Mouse (Mus musculus): ENCODE measurements around the gene Pik3ca. TPM values are rescaled to one million over a fixed set of nuclear protein-coding genes. Genes with fewer than 3 reads are reported as not detected.

The Pik3ca gene
- polyA plus RNA-seq, 1 experiment from 2014 or later = 5.9 TPM

- Histone ChIP-seq H3K27ac (ENCODE audit: low read depth, low read length) (no peak overlapping the region), H3K4me1 (replicated peaks; ENCODE audit: control insufficient read depth, insufficient read depth, low read length) (peaks cover 11% of the 10 kb centered on the region), H3K9me3 (ENCODE audit: control insufficient read depth) (no peaks in the 10 kb centered on the region), H3K9ac (ENCODE audit: low read depth, low read length) (no peak overlapping the region), H3K27me3 (replicated peaks; ENCODE audit: control insufficient read depth, insufficient read depth, low read length) (no peaks in the 10 kb centered on the region), H3K4me3 (ENCODE audit: low read depth, low read length) (no peak overlapping the region), H3K36me3 (ENCODE audit: control insufficient read depth, insufficient read depth) (no peaks in the 10 kb centered on the region), H3K4me2 (replicated peaks; ENCODE audit: low read depth) (no peak overlapping the region)
- TF ChIP-seq CTCF (IDR thresholded peaks at IDR 0.05; ENCODE audit: low read depth) = no peak
- WGBS = 36% methylated on average over 4 of the region's 4 CpGs
- ATAC-seq = no peak
Observed at GRCm38 (mm10) chr3:32399381-32399780, 1.9 kb downstream of the Pik3ca start.

- no peak overlapping the region for H3K4me2 ChIP-seq (replicated peaks; ENCODE audit: low read depth)
- H3K27me3 ChIP-seq (replicated peaks; ENCODE audit: control insufficient read depth, insufficient read depth, low read length) = no peaks in the 10 kb centered on the region
- no peak for TF ChIP-seq CTCF (IDR thresholded peaks at IDR 0.05; ENCODE audit: low read depth)
- no peaks in the 10 kb centered on the region for H3K36me3 ChIP-seq (ENCODE audit: control insufficient read depth, insufficient read depth)
- no peak overlapping the region for H3K4me3 ChIP-seq (ENCODE audit: low read depth, low read length)
- 60% methylated on average over 2 of the region's 2 CpGs for WGBS
- no peak overlapping the region for H3K9ac ChIP-seq (ENCODE audit: low read depth, low read length)
- peaks cover 11% of the 10 kb centered on the region for H3K4me1 ChIP-seq (replicated peaks; ENCODE audit: control insufficient read depth, insufficient read depth, low read length)
- H3K9me3 ChIP-seq (ENCODE audit: control insufficient read depth) = no peaks in the 10 kb centered on the region
- no peak overlapping the region for H3K27ac ChIP-seq (ENCODE audit: low read depth, low read length)
- ATAC-seq = no peak
Observed at GRCm38 (mm10) chr3:32399931-32400330, 2.5 kb downstream of the Pik3ca start.

GRCm38 (mm10) chr3:32401591-32401990 lies 4.1 kb downstream of the Pik3ca start:
- peaks cover 11% of the 10 kb centered on the region for H3K4me1 ChIP-seq (replicated peaks; ENCODE audit: control insufficient read depth, insufficient read depth, low read length)
- H3K36me3 ChIP-seq (ENCODE audit: control insufficient read depth, insufficient read depth) = no peaks in the 10 kb centered on the region
- H3K4me3 ChIP-seq (ENCODE audit: low read depth, low read length) = no peak overlapping the region
- no peak for ATAC-seq
- H3K9ac ChIP-seq (ENCODE audit: low read depth, low read length) = no peak overlapping the region
- 0 out of 2 replicates have a peak overlapping the region, but pooled peaks have one; percentile 13 for H3K4me2 ChIP-seq (replicated peaks; ENCODE audit: low read depth)
- 54% methylated on average over 3 of the region's 3 CpGs for WGBS
- H3K27me3 ChIP-seq (replicated peaks; ENCODE audit: control insufficient read depth, insufficient read depth, low read length) = no peaks in the 10 kb centered on the region
- no peak overlapping the region for H3K27ac ChIP-seq (ENCODE audit: low read depth, low read length)
- no peaks in the 10 kb centered on the region for H3K9me3 ChIP-seq (ENCODE audit: control insufficient read depth)
- TF ChIP-seq CTCF (IDR thresholded peaks at IDR 0.05; ENCODE audit: low read depth) = no peak

- WGBS = 73% methylated on average over 7 of the region's 7 CpGs
- no peak overlapping the region for H3K4me3 ChIP-seq (ENCODE audit: low read depth, low read length)
- H3K27me3 ChIP-seq (replicated peaks; ENCODE audit: control insufficient read depth, insufficient read depth, low read length) = no peaks in the 10 kb centered on the region
- H3K27ac ChIP-seq (ENCODE audit: low read depth, low read length) = no peak overlapping the region
- H3K4me1 ChIP-seq (replicated peaks; ENCODE audit: control insufficient read depth, insufficient read depth, low read length) = peaks cover 11% of the 10 kb centered on the region
- ATAC-seq = no peak
- H3K9ac ChIP-seq (ENCODE audit: low read depth, low read length) = no peak overlapping the region
- TF ChIP-seq CTCF (IDR thresholded peaks at IDR 0.05; ENCODE audit: low read depth) = no peak
- H3K36me3 ChIP-seq (ENCODE audit: control insufficient read depth, insufficient read depth) = no peaks in the 10 kb centered on the region
- H3K9me3 ChIP-seq (ENCODE audit: control insufficient read depth) = no peaks in the 10 kb centered on the region
- no peak overlapping the region for H3K4me2 ChIP-seq (replicated peaks; ENCODE audit: low read depth)
Observed at GRCm38 (mm10) chr3:32402990-32403885, 5.8 kb downstream of the Pik3ca start.

GRCm38 (mm10) chr3:32405699-32406098 lies 8.2 kb downstream of the Pik3ca start:
- H3K27ac ChIP-seq (ENCODE audit: low read depth, low read length) = no peak overlapping the region
- no peak for TF ChIP-seq CTCF (IDR thresholded peaks at IDR 0.05; ENCODE audit: low read depth)
- no peak overlapping the region for H3K4me2 ChIP-seq (replicated peaks; ENCODE audit: low read depth)
- no peaks in the 10 kb centered on the region for H3K9me3 ChIP-seq (ENCODE audit: control insufficient read depth)
- no peak overlapping the region for H3K4me3 ChIP-seq (ENCODE audit: low read depth, low read length)
- ATAC-seq = no peak
- H3K9ac ChIP-seq (ENCODE audit: low read depth, low read length) = no peak overlapping the region
- no peaks in the 10 kb centered on the region for H3K27me3 ChIP-seq (replicated peaks; ENCODE audit: control insufficient read depth, insufficient read depth, low read length)
- 76% methylated on average over 1 of the region's 1 CpGs for WGBS
- H3K36me3 ChIP-seq (ENCODE audit: control insufficient read depth, insufficient read depth) = no peaks in the 10 kb centered on the region
- H3K4me1 ChIP-seq (replicated peaks; ENCODE audit: control insufficient read depth, insufficient read depth, low read length) = 0 out of 2 replicates have a peak, but pooled peaks cover 3% of the 10 kb centered on the region

- no peak overlapping the region for H3K4me2 ChIP-seq (replicated peaks; ENCODE audit: low read depth)
- H3K27ac ChIP-seq (ENCODE audit: low read depth, low read length) = no peak overlapping the region
- H3K27me3 ChIP-seq (replicated peaks; ENCODE audit: control insufficient read depth, insufficient read depth, low read length) = no peaks in the 10 kb centered on the region
- no peak overlapping the region for H3K4me3 ChIP-seq (ENCODE audit: low read depth, low read length)
- no peak for TF ChIP-seq CTCF (IDR thresholded peaks at IDR 0.05; ENCODE audit: low read depth)
- 0 out of 2 replicates have a peak, but pooled peaks cover 3% of the 10 kb centered on the region for H3K4me1 ChIP-seq (replicated peaks; ENCODE audit: control insufficient read depth, insufficient read depth, low read length)
- no peak overlapping the region for H3K9ac ChIP-seq (ENCODE audit: low read depth, low read length)
- 80% methylated on average over 6 of the region's 6 CpGs for WGBS
- no peaks in the 10 kb centered on the region for H3K36me3 ChIP-seq (ENCODE audit: control insufficient read depth, insufficient read depth)
- H3K9me3 ChIP-seq (ENCODE audit: control insufficient read depth) = no peaks in the 10 kb centered on the region
- no peak for ATAC-seq
Observed at GRCm38 (mm10) chr3:32406804-32407203, 9.3 kb downstream of the Pik3ca start.

All from intestine, postnatal 0 days (tissue).